Mouse (Mus musculus): ENCODE measurements around the gene Clcc1. TPM values are rescaled to one million over a fixed set of nuclear protein-coding genes. Genes with fewer than 3 reads are reported as not detected.

Gene Clcc1
- total and polyA plus RNA-seq, 3 experiments, result 25.9 to 43.0 TPM; not detected in 1

- Histone ChIP-seq H3K79me2 (ENCODE audit: control insufficient read depth, insufficient read depth, low read length, poor library complexity) (no peaks in the 10 kb centered on the region), H3K27me3 (ENCODE audit: control insufficient read depth in 1 of 2, insufficient read depth in 2 of 2, low read length in 2 of 2) (no peaks in the 10 kb centered on the region), H3K9ac (ENCODE audit: control insufficient read depth, low read depth, low read length, poor library complexity, severe bottlenecking) (no peak overlapping the region), H3K4me1 (ENCODE audit: control insufficient read depth in 1 of 2, insufficient read depth in 2 of 2, low read length in 2 of 2) (peaks cover 0 to 7% of the 10 kb centered on the region in 2 experiments; a peak in 3 of 4 replicates), H3K27ac (ENCODE audit: control insufficient read depth, low read depth, low read length) (no peak overlapping the region), H3K9me3 (replicated peaks; ENCODE audit: insufficient read depth, low read length) (no peaks in the 10 kb centered on the region), H3K36me3 (ENCODE audit: control insufficient read depth in 1 of 2, insufficient read depth in 2 of 2, low read length in 2 of 2) (peaks cover 0 to 6% of the 10 kb centered on the region in 2 experiments; a peak in 2 of 4 replicates), H3K4me3 (ENCODE audit: control insufficient read depth in 1 of 2, insufficient read depth in 1 of 2, low read depth in 2 of 2, low read length in 2 of 2) (no peak overlapping the region)
- TF ChIP-seq MAX (IDR thresholded peaks at IDR 0.05; ENCODE audit: low read length) (no peak), ZKSCAN1 (IDR thresholded peaks at IDR 0.05; ENCODE audit: low read depth, low read length) (no peak), CHD2 (IDR thresholded peaks at IDR 0.05; ENCODE audit: low read length) (no peak), NRF1 (IDR thresholded peaks at IDR 0.05; ENCODE audit: insufficient read depth, low read depth, low read length, poor library complexity, severe bottlenecking) (no peak), CHD1 (IDR thresholded peaks at IDR 0.05; ENCODE audit: low read depth, low read length) (no peak), POLR2AphosphoS2 (IDR thresholded peaks at IDR 0.05; ENCODE audit: low read length) (no peak)
- no peak for DNase-seq (ENCODE audit: low read depth, low spot score)
Measured at GRCm38 (mm10) chr3:108727344-108727743, 73.6 kb downstream of the Clcc1 start.

- Histone ChIP-seq H3K4me1 (ENCODE audit: control insufficient read depth in 1 of 2, insufficient read depth in 2 of 2, low read length in 2 of 2) (peaks cover 0 to 7% of the 10 kb centered on the region in 2 experiments; a peak in 2 of 4 replicates), H3K27ac (ENCODE audit: control insufficient read depth, low read depth, low read length) (no peak overlapping the region), H3K79me2 (ENCODE audit: control insufficient read depth, insufficient read depth, low read length, poor library complexity) (no peaks in the 10 kb centered on the region), H3K4me3 (ENCODE audit: control insufficient read depth in 1 of 2, insufficient read depth in 1 of 2, low read depth in 2 of 2, low read length in 2 of 2) (no peak overlapping the region), H3K9me3 (replicated peaks; ENCODE audit: insufficient read depth, low read length) (no peaks in the 10 kb centered on the region), H3K36me3 (ENCODE audit: control insufficient read depth in 1 of 2, insufficient read depth in 2 of 2, low read length in 2 of 2) (peaks cover 0 to 4% of the 10 kb centered on the region in 2 experiments; a peak in 2 of 4 replicates), H3K9ac (ENCODE audit: control insufficient read depth, low read depth, low read length, poor library complexity, severe bottlenecking) (no peak overlapping the region), H3K27me3 (ENCODE audit: control insufficient read depth in 1 of 2, insufficient read depth in 2 of 2, low read length in 2 of 2) (no peaks in the 10 kb centered on the region)
- TF ChIP-seq ZC3H11A (IDR thresholded peaks at IDR 0.05; ENCODE audit: low read depth, low read length), result no peak
- no peak for DNase-seq (ENCODE audit: low read depth, low spot score)
Measured at GRCm38 (mm10) chr3:108727776-108728175, 74.1 kb downstream of the Clcc1 start.

Other genes with a start within 250 kb of the Clcc1 start
- gene Celsr2, start 238.4 kb upstream of the Clcc1 start, total RNA-seq (2012; rRNA removed), result not detected in 2 replicates
- gene Celsr2, start 238.4 kb upstream of the Clcc1 start, polyA plus RNA-seq (2012; ENCODE audit: insufficient read depth in 1 of 2, insufficient read length in 2 of 2, low read depth in 1 of 2, low replicate concordance in 2 of 2, missing spikeins in 1 of 2), result under 1 TPM in 1 of 2 experiments, not detected in 1; 0.04 TPM
- gene Sars, start 208.7 kb upstream of the Clcc1 start, total RNA-seq (2012; rRNA removed), result 202 and 283 TPM in 2 replicates
- 100 to 1,000 TPM in 1 of 2 experiments, not detected in 1; 337 TPM for gene Sars, start 208.7 kb upstream of the Clcc1 start, polyA plus RNA-seq (2012; ENCODE audit: insufficient read depth in 1 of 2, insufficient read length in 2 of 2, low read depth in 1 of 2, low replicate concordance in 2 of 2, missing spikeins in 1 of 2)
- not detected in 2 replicates for gene 1700013F07Rik, start 119.8 kb upstream of the Clcc1 start, total RNA-seq (2012; rRNA removed)
- gene 1700013F07Rik, start 119.8 kb upstream of the Clcc1 start, polyA plus RNA-seq (2012; ENCODE audit: insufficient read depth in 1 of 2, insufficient read length in 2 of 2, low read depth in 1 of 2, low replicate concordance in 2 of 2, missing spikeins in 1 of 2), result under 1 TPM in 1 of 2 experiments, not detected in 1; 0.17 TPM
- 0.08 and 0.29 TPM in 2 replicates for gene 5330417C22Rik, start 117.4 kb upstream of the Clcc1 start, total RNA-seq (2012; rRNA removed)
- under 1 TPM in 1 of 2 experiments, not detected in 1; 0.31 TPM for gene 5330417C22Rik, start 117.4 kb upstream of the Clcc1 start, polyA plus RNA-seq (2012; ENCODE audit: insufficient read depth in 1 of 2, insufficient read length in 2 of 2, low read depth in 1 of 2, low replicate concordance in 2 of 2, missing spikeins in 1 of 2)
- 15.1 and 20.8 TPM in 2 replicates for gene Tmem167b, start 91.4 kb upstream of the Clcc1 start, total RNA-seq (2012; rRNA removed)
- 10 to 100 TPM in 1 of 2 experiments, not detected in 1; 15.9 TPM for gene Tmem167b, start 91.4 kb upstream of the Clcc1 start, polyA plus RNA-seq (2012; ENCODE audit: insufficient read depth in 1 of 2, insufficient read length in 2 of 2, low read depth in 1 of 2, low replicate concordance in 2 of 2, missing spikeins in 1 of 2)
- gene Taf13, start 82.2 kb upstream of the Clcc1 start, total RNA-seq (2012; rRNA removed), result 5.4 and 6.5 TPM in 2 replicates
- gene Taf13, start 82.2 kb upstream of the Clcc1 start, polyA plus RNA-seq (2012; ENCODE audit: insufficient read depth in 1 of 2, insufficient read length in 2 of 2, low read depth in 1 of 2, low replicate concordance in 2 of 2, missing spikeins in 1 of 2), result 1 to 10 TPM in 1 of 2 experiments, not detected in 1; 7.0 TPM
- 2.4 and 2.5 TPM in 2 replicates for gene Wdr47, start 62.6 kb upstream of the Clcc1 start, total RNA-seq (2012; rRNA removed)
- 1 to 10 TPM in 1 of 2 experiments, not detected in 1; 3.8 TPM for gene Wdr47, start 62.6 kb upstream of the Clcc1 start, polyA plus RNA-seq (2012; ENCODE audit: insufficient read depth in 1 of 2, insufficient read length in 2 of 2, low read depth in 1 of 2, low replicate concordance in 2 of 2, missing spikeins in 1 of 2)
- 17.6 and 21.7 TPM in 2 replicates for gene Gpsm2, start 68.4 kb downstream of the Clcc1 start, total RNA-seq (2012; rRNA removed)
- 10 to 100 TPM in 1 of 2 experiments, not detected in 1; 27.5 TPM for gene Gpsm2, start 68.4 kb downstream of the Clcc1 start, polyA plus RNA-seq (2012; ENCODE audit: insufficient read depth in 1 of 2, insufficient read length in 2 of 2, low read depth in 1 of 2, low replicate concordance in 2 of 2, missing spikeins in 1 of 2)
- not detected in 2 replicates for gene Aknad1, start 85.7 kb downstream of the Clcc1 start, total RNA-seq (2012; rRNA removed)
- under 1 TPM in 1 of 2 experiments, not detected in 1; 0.06 TPM for gene Aknad1, start 85.7 kb downstream of the Clcc1 start, polyA plus RNA-seq (2012; ENCODE audit: insufficient read depth in 1 of 2, insufficient read length in 2 of 2, low read depth in 1 of 2, low replicate concordance in 2 of 2, missing spikeins in 1 of 2)
- 19.2 and 32.2 TPM in 2 replicates for gene Stxbp3, start 186.6 kb downstream of the Clcc1 start, total RNA-seq (2012; rRNA removed)
- gene Stxbp3, start 186.6 kb downstream of the Clcc1 start, polyA plus RNA-seq (2012; ENCODE audit: insufficient read depth in 1 of 2, insufficient read length in 2 of 2, low read depth in 1 of 2, low replicate concordance in 2 of 2, missing spikeins in 1 of 2), result 10 to 100 TPM in 1 of 2 experiments, not detected in 1; 15.9 TPM
- gene Fndc7, start 236.1 kb downstream of the Clcc1 start, total RNA-seq (2012; rRNA removed), result 0.10 TPM in 1 of 2 replicates, not detected in the other
- gene Fndc7, start 236.1 kb downstream of the Clcc1 start, polyA plus RNA-seq (2012; ENCODE audit: insufficient read depth in 1 of 2, insufficient read length in 2 of 2, low read depth in 1 of 2, low replicate concordance in 2 of 2, missing spikeins in 1 of 2), result under 1 TPM in 1 of 2 experiments, not detected in 1; 0.13 TPM

Data from MEL (cell line).